Mouse (Mus musculus): Measurements from ENCODE around the gene Tnfrsf25. TPM values are rescaled to one million over a fixed set of nuclear protein-coding genes. Genes with fewer than 3 reads are reported as not detected.
A peak's percentile ranks its signal among the peaks of the same experiment; 100 is the strongest.

Gene Tnfrsf25
- total and polyA plus RNA-seq, 2 experiments from 2014 or later = 0.49 to 0.99 TPM

DNA sequence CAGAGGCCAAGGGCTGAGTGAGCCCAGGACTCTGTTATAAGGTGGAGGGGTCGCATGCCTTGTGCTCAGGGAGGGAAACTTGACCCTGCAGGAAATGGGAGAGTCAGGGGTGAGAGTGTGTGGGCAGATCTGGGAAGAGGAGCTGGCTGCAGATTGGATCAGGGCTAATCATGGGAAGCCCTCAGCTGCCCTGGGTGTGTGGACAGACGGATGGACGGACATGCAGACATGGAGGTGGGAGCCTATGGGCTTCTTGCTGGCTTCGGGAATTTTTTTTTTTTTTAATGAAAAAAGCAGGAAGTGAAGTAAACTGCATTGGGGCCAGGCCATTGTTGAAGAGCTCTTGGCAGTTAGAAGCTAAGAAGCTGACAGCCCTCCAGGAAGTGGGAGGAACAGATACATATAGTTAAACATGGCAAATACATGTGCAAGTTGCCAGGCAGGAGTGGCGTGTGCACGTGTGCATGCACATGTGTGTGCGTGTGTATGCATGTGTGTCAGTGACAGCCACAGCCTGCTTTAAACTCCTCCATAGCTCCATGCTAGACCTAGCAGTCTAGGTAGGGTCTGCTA, 14.6 kb upstream of the Tnfrsf25 start:
- 82% methylated on average over 7 of the region's 7 CpGs for WGBS
- no peak for TF ChIP-seq CTCF (IDR thresholded peaks at IDR 0.05)

DNA sequence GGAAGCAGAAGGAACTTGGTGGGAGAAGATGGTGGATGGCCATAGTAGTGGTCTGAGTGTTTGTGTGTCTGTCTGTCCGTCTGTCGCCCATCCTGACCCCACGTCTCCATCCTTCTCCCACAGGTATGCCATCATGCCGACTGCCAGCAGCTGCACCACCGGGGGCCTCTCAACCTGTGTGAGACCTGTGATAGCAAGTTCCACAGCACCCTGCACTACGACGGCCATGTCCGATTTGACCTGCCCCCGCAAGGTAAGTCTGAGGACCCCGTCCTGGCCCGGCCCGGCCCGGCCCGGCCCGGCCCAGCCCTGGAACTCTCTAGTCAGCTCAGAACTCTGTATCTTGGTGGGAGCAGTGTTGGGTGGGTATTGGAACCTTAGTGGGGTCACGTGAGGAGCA, 13.8 kb upstream of the Tnfrsf25 start:
- Histone ChIP-seq H3K4me3 (ENCODE audit: low read depth, low read length) (no peak overlapping the region), H3K27me3 (ENCODE audit: insufficient read depth, low read length) (no peaks in the 10 kb centered on the region), H3K36me3 (ENCODE audit: insufficient read depth, low read length) (peaks cover 20% of the 10 kb centered on the region), H3K4me2 (ENCODE audit: low read depth, low read length, poor library complexity, severe bottlenecking) (no peak overlapping the region), H3K9me3 (ENCODE audit: low read length) (no peaks in the 10 kb centered on the region), H3K9ac (replicated peaks; ENCODE audit: low read length, poor library complexity, severe bottlenecking) (no peak overlapping the region), H3K27ac (ENCODE audit: low read depth, low read length) (no peak overlapping the region), H3K4me1 (ENCODE audit: insufficient read depth, low read length) (no peaks in the 10 kb centered on the region)
- ATAC-seq (ENCODE audit: low FRiP score) (no peak), DNase-seq (ENCODE audit: low spot score) (no peak)
- no peak for TF ChIP-seq CTCF (IDR thresholded peaks at IDR 0.05)
- WGBS = 93% methylated on average over 16 of the region's 16 CpGs

More for the DNA sequence above, 14.6 kb upstream of the Tnfrsf25 start:
- H3K9ac ChIP-seq (replicated peaks; ENCODE audit: low read length, poor library complexity, severe bottlenecking) = no peak overlapping the region
- H3K4me2 ChIP-seq (ENCODE audit: low read depth, low read length, poor library complexity, severe bottlenecking) = no peak overlapping the region
- DNase-seq (ENCODE audit: low spot score) (no peak), ATAC-seq (ENCODE audit: low FRiP score) (no peak)
- H3K36me3 ChIP-seq (ENCODE audit: insufficient read depth, low read length) = peaks cover 20% of the 10 kb centered on the region
- H3K27me3 ChIP-seq (ENCODE audit: insufficient read depth, low read length) = no peaks in the 10 kb centered on the region
- no peaks in the 10 kb centered on the region for H3K9me3 ChIP-seq (ENCODE audit: low read length)
- no peak overlapping the region for H3K4me3 ChIP-seq (ENCODE audit: low read depth, low read length)
- no peaks in the 10 kb centered on the region for H3K4me1 ChIP-seq (ENCODE audit: insufficient read depth, low read length)
- no peak overlapping the region for H3K27ac ChIP-seq (ENCODE audit: low read depth, low read length)

DNA sequence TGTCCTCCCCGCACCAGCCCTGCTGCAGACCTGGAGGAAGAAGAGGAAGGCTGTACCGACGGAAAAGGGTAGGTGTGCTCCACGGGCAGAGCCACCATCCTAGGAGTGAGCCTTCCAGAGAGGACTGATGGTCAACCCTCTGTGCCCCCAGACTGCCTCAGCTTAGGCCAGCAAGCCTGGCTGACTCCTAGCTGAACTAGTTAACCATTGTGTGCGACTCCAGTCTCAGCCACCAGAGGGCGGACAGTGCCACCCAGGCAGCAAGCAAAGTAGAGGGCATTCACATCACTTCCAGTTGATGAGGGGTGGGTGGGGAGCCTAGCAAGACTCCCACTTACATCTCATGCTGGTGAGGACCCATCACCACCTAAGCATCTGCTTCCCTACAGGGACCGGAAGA, 12.7 kb upstream of the Tnfrsf25 start:
- Histone ChIP-seq H3K27me3 (ENCODE audit: insufficient read depth, low read length) (no peaks in the 10 kb centered on the region), H3K4me3 (ENCODE audit: low read depth, low read length) (no peak overlapping the region), H3K27ac (ENCODE audit: low read depth, low read length) (no peak overlapping the region), H3K36me3 (ENCODE audit: insufficient read depth, low read length) (peaks cover 20% of the 10 kb centered on the region), H3K9ac (replicated peaks; ENCODE audit: low read length, poor library complexity, severe bottlenecking) (no peak overlapping the region), H3K4me2 (ENCODE audit: low read depth, low read length, poor library complexity, severe bottlenecking) (no peak overlapping the region), H3K4me1 (ENCODE audit: insufficient read depth, low read length) (0 out of 2 replicates have a peak, but pooled peaks cover 3% of the 10 kb centered on the region), H3K9me3 (ENCODE audit: low read length) (no peaks in the 10 kb centered on the region)
- ATAC-seq (ENCODE audit: low FRiP score) = no peak
- TF ChIP-seq CTCF (IDR thresholded peaks at IDR 0.05) = peak; percentile 81
- 34% methylated on average over 7 of the region's 7 CpGs for WGBS
- no peak for DNase-seq (ENCODE audit: low spot score)

- Histone ChIP-seq H3K36me3 (ENCODE audit: insufficient read depth, low read length) (peaks cover 20% of the 10 kb centered on the region), H3K27ac (ENCODE audit: low read depth, low read length) (no peak overlapping the region), H3K4me1 (ENCODE audit: insufficient read depth, low read length) (peaks cover 10% of the 10 kb centered on the region; the same call in 1 of the 2 replicates), H3K4me3 (ENCODE audit: low read depth, low read length) (no peak overlapping the region), H3K4me2 (ENCODE audit: low read depth, low read length, poor library complexity, severe bottlenecking) (no peak overlapping the region), H3K27me3 (ENCODE audit: insufficient read depth, low read length) (no peaks in the 10 kb centered on the region), H3K9me3 (ENCODE audit: low read length) (no peaks in the 10 kb centered on the region), H3K9ac (replicated peaks; ENCODE audit: low read length, poor library complexity, severe bottlenecking) (no peak overlapping the region)
- DNase-seq (ENCODE audit: low spot score) (no peak), ATAC-seq (ENCODE audit: low FRiP score) (no peak)
- TF ChIP-seq CTCF (IDR thresholded peaks at IDR 0.05) = peak; percentile 50
- 55% methylated on average over 9 of the region's 9 CpGs for WGBS
Measured at GRCm38 (mm10) chr4:152106746-152107145, 9.0 kb upstream of the Tnfrsf25 start.

GRCm38 (mm10) chr4:152107493-152107892, 8.2 kb upstream of the Tnfrsf25 start:
- ATAC-seq (ENCODE audit: low FRiP score) (peak; percentile 33), DNase-seq (ENCODE audit: low spot score) (peak; percentile 19)
- Histone ChIP-seq H3K27me3 (ENCODE audit: insufficient read depth, low read length) (no peaks in the 10 kb centered on the region), H3K4me1 (ENCODE audit: insufficient read depth, low read length) (peaks cover 10% of the 10 kb centered on the region; the same call in 1 of the 2 replicates), H3K9ac (replicated peaks; ENCODE audit: low read length, poor library complexity, severe bottlenecking) (peak overlapping the region; percentile 29; the same call in 1 of the 2 replicates), H3K4me2 (ENCODE audit: low read depth, low read length, poor library complexity, severe bottlenecking) (peak overlapping the region; percentile 57), H3K36me3 (ENCODE audit: insufficient read depth, low read length) (peaks cover 15% of the 10 kb centered on the region), H3K4me3 (ENCODE audit: low read depth, low read length) (peak overlapping the region; percentile 29), H3K9me3 (ENCODE audit: low read length) (no peaks in the 10 kb centered on the region), H3K27ac (ENCODE audit: low read depth, low read length) (peak overlapping the region; percentile 62)
- TF ChIP-seq CTCF (IDR thresholded peaks at IDR 0.05) = no peak
- WGBS = 8% methylated on average over 24 of the region's 24 CpGs

- H3K36me3 ChIP-seq (ENCODE audit: insufficient read depth, low read length) = peaks cover 15% of the 10 kb centered on the region
- no peaks in the 10 kb centered on the region for H3K9me3 ChIP-seq (ENCODE audit: low read length)
- peak overlapping the region; percentile 62 for H3K27ac ChIP-seq (ENCODE audit: low read depth, low read length)
- H3K4me2 ChIP-seq (ENCODE audit: low read depth, low read length, poor library complexity, severe bottlenecking) = peak overlapping the region; percentile 57
- H3K9ac ChIP-seq (replicated peaks; ENCODE audit: low read length, poor library complexity, severe bottlenecking) = peak overlapping the region; percentile 29
- WGBS = 5% methylated on average over 30 of the region's 30 CpGs
- DNase-seq (ENCODE audit: low spot score) (peak; percentile 87), ATAC-seq (ENCODE audit: low FRiP score) (peak; percentile 82)
- H3K4me3 ChIP-seq (ENCODE audit: low read depth, low read length) = peak overlapping the region; percentile 29
- H3K27me3 ChIP-seq (ENCODE audit: insufficient read depth, low read length) = no peaks in the 10 kb centered on the region
- TF ChIP-seq CTCF (IDR thresholded peaks at IDR 0.05) = no peak
- peaks cover 10% of the 10 kb centered on the region; the same call in 1 of the 2 replicates for H3K4me1 ChIP-seq (ENCODE audit: insufficient read depth, low read length)
Measured at GRCm38 (mm10) chr4:152107971-152108509, 7.7 kb upstream of the Tnfrsf25 start.
